In genomic region chr17:29455411-29456120, GRCm38 (mm10) we compare ENCODE assay signal across 13 mouse cellular contexts. TPM values are rescaled to one million over a fixed set of nuclear protein-coding genes. Genes with fewer than 3 reads are reported as not detected.
DNase-seq lines count a peak whose midpoint lies in the region; ATAC-seq and TF ChIP-seq lines count a peak whose summit lies in the region.
"Had no signal": no experiment of that assay in that cellular context is flagged by ENCODE, and none has a peak within 500 bp of the region (broad histone marks: within the 10 kb centered on the region; RNA-seq: fewer than 3 reads in every experiment).

No protein-coding gene starts in this region.

- no peak overlapping the region for H3K4me2 ChIP-seq in forebrain, embryonic 15.5 days (replicated peaks)
- no peak overlapping the region for H3K4me2 ChIP-seq in stomach, postnatal 0 days (replicated peaks; ENCODE audit: low read depth)

- peaks cover 64% of the 10 kb centered on the region for H3K4me1 ChIP-seq in forebrain, embryonic 10.5 days
- H3K4me1 ChIP-seq in forebrain, embryonic 15.5 days: peaks cover 40% of the 10 kb centered on the region
- peaks cover 27% of the 10 kb centered on the region for H3K4me1 ChIP-seq in liver, adult 2 months (ENCODE audit: control insufficient read depth, insufficient read depth, low read length)
- H3K4me1 ChIP-seq in stomach, postnatal 0 days (replicated peaks; ENCODE audit: control insufficient read depth, insufficient read depth): peaks cover 6% of the 10 kb centered on the region; the same call in 1 of the 2 replicates

- no peak overlapping the region for H3K4me3 ChIP-seq in forebrain, embryonic 10.5 days
- H3K4me3 ChIP-seq in forebrain, embryonic 15.5 days: no peak overlapping the region
- H3K4me3 ChIP-seq in liver, adult 2 months (ENCODE audit: insufficient read depth, low read depth, low read length): no peak overlapping the region
- H3K4me3 ChIP-seq in stomach, postnatal 0 days (ENCODE audit: low read depth, low read length): no peak overlapping the region

- no peak for TF ChIP-seq EP300 in stomach, postnatal 0 days (optimal IDR thresholded peaks at IDR 0.05)

- H3K27ac ChIP-seq in forebrain, embryonic 10.5 days: peak overlapping the region; percentile 68
- no peak overlapping the region for H3K27ac ChIP-seq in forebrain, embryonic 15.5 days (replicated peaks)
- peak overlapping the region; percentile 68 for H3K27ac ChIP-seq in liver, adult 2 months (replicated peaks; ENCODE audit: insufficient read depth, low read depth, low read length)
- H3K27ac ChIP-seq in stomach, postnatal 0 days (replicated peaks): no peak overlapping the region

- H3K79me2 ChIP-seq in liver, adult 2 months (ENCODE audit: control insufficient read depth, insufficient read depth, low read length): no peaks in the 10 kb centered on the region

- peaks cover 4% of the 10 kb centered on the region; the same call in 1 of the 2 replicates for H3K27me3 ChIP-seq in forebrain, embryonic 10.5 days (ENCODE audit: poor library complexity, severe bottlenecking)
- no peaks in the 10 kb centered on the region for H3K27me3 ChIP-seq in forebrain, embryonic 15.5 days
- no peaks in the 10 kb centered on the region for H3K27me3 ChIP-seq in liver, adult 2 months (ENCODE audit: control insufficient read depth, insufficient read depth, low read length)
- no peaks in the 10 kb centered on the region; the same call in 1 of the 2 replicates for H3K27me3 ChIP-seq in stomach, postnatal 0 days (ENCODE audit: control insufficient read depth, insufficient read depth, low read length)
- H3K27me3 ChIP-seq: Patski had no signal

- no peak for TF ChIP-seq CTCF in liver, adult 2 months (IDR thresholded peaks at IDR 0.05; ENCODE audit: low read depth, low read length)
- TF ChIP-seq CTCF in stomach, postnatal 0 days (IDR thresholded peaks at IDR 0.05; ENCODE audit: low read depth): no peak

- no peaks in the 10 kb centered on the region for H3K36me3 ChIP-seq in forebrain, embryonic 10.5 days (replicated peaks)
- no peaks in the 10 kb centered on the region for H3K36me3 ChIP-seq in forebrain, embryonic 15.5 days
- H3K36me3 ChIP-seq in liver, adult 2 months (ENCODE audit: control insufficient read depth, insufficient read depth, low read length): no peaks in the 10 kb centered on the region
- H3K36me3 ChIP-seq in stomach, postnatal 0 days (ENCODE audit: control insufficient read depth, insufficient read depth, low read length): no peaks in the 10 kb centered on the region

- intact Hi-C loops in heart, postnatal 10 days (cut with DNase I): loop anchor here (2.0 to 5.0 kb wide), 2 partner anchors 15 to 33 kb away; no protein-coding TSS in a partner anchor

- WGBS in forebrain, embryonic 10.5 days: 92% methylated on average over 9 of the region's 9 CpGs
- 70% methylated on average over 9 of the region's 9 CpGs for WGBS in forebrain, embryonic 15.5 days
- 19% methylated on average over 9 of the region's 9 CpGs for WGBS in liver, adult 2 months
- 58% methylated on average over 9 of the region's 9 CpGs for WGBS in stomach, postnatal 0 days

- no peak overlapping the region for H3K9ac ChIP-seq in forebrain, embryonic 15.5 days (replicated peaks)
- H3K9ac ChIP-seq in liver, adult 2 months (ENCODE audit: low read depth, low read length): no peak overlapping the region
- H3K9ac ChIP-seq in stomach, postnatal 0 days (ENCODE audit: low read length): no peak overlapping the region

- no peak for ATAC-seq in forebrain, embryonic 15.5 days (replicated peaks)
- no peak for ATAC-seq in stomach, postnatal 0 days (ENCODE audit: low FRiP score, low TSS enrichment)
- ATAC-seq: inflammation-experienced regulatory T-cells, adult 6 months; midbrain, embryonic 16.5 days; Patski had no signal

- DNase-seq in forebrain, embryonic 10.5 days (ENCODE audit: extremely low spot score, low spot score): no peak
- DNase-seq in liver, adult 2 months (ENCODE audit: extremely low read depth, low read depth, low spot score): peak; percentile 91
- DNase-seq in liver: no peak
- DNase-seq in cerebellum, postnatal 14 days: peak; percentile 55 to 68
- DNase-seq in heart, postnatal 10 days: peak; percentile 55 to 59
- DNase-seq in stomach, postnatal 0 days (ENCODE audit: low spot score): no peak
- DNase-seq in spleen, postnatal 10 days (ENCODE audit: low spot score in 2 of 2): no peak
- DNase-seq: B cell, adult 2 months; right cerebral cortex, postnatal 14 days had no signal

- H3K9me3 ChIP-seq in forebrain, embryonic 10.5 days: peaks cover 21% of the 10 kb centered on the region
- H3K9me3 ChIP-seq in forebrain, embryonic 15.5 days: no peaks in the 10 kb centered on the region
- H3K9me3 ChIP-seq in stomach, postnatal 0 days (ENCODE audit: control insufficient read depth, low read length): no peaks in the 10 kb centered on the region

- no peak for TF ChIP-seq POLR2A in liver, adult 2 months (IDR thresholded peaks at IDR 0.05; ENCODE audit: extremely low read depth, insufficient read depth, low read length)

RNA-seq across cellular contexts. Expression of gene Pim1, which starts 35.0 kb away (rescaled TPM):
- 32.2 and 33.1 TPM in 2 replicates for polyA plus RNA-seq in forebrain, embryonic 10.5 days (2016; fragmentation: Nextera tagmentation; extraction: Ambion mirVana)
- 15.6 and 17.7 TPM in 2 replicates for polyA plus RNA-seq in forebrain, embryonic 15.5 days (2015; fragmentation: Nextera tagmentation; extraction: Ambion mirVana)
- 8.9 and 9.5 TPM in 2 replicates for total RNA-seq in liver, adult 2 months (2014; rRNA removed)
- 16.0 and 16.4 TPM in 2 replicates for polyA plus RNA-seq in liver, adult 2 months (2012; rRNA removed)
- total RNA-seq in heart, postnatal 10 days (2021): 10 to 100 TPM; 40.6 to 51.5 TPM
- 28.6 and 32.8 TPM in 2 replicates for polyA plus RNA-seq in stomach, postnatal 0 days (2015; fragmentation: Nextera tagmentation; extraction: Ambion mirVana)

Comparison
In these comparisons a context has a peak if more than half of its experiments do, and no peak if none do; other contexts are left out.
1. DNase-seq: peak in liver, adult 2 months (single experiment), cerebellum, postnatal 14 days (2 of 2) and heart, postnatal 10 days (2 of 2); none in forebrain, embryonic 10.5 days (single experiment), liver (single experiment), stomach, postnatal 0 days (single experiment) and spleen, postnatal 10 days (0 of 2).
2. H3K27ac ChIP-seq: peak in forebrain, embryonic 10.5 days (single experiment) and liver, adult 2 months (single experiment); none in forebrain, embryonic 15.5 days (single experiment) and stomach, postnatal 0 days (single experiment).